Mouse (Mus musculus) hindbrain, embryonic 13.5 days (tissue): ENCODE data around the gene 1700001K19Rik. TPM values are rescaled to one million over a fixed set of nuclear protein-coding genes. Genes with fewer than 3 reads are reported as not detected.
"Not testable (repeated sequence)": the region's sequence is repeated elsewhere in the genome, so short reads cannot be mapped to it uniquely, and the experiment has no call there.

ENCODE experiments used
- ATAC-seq: fragments of 200-750 bp; cut with Nextera tagmentation; 2 replicates; pipeline ENCODE4 v1.8.0; 2017; ENCODE audit warnings: moderate TSS enrichment; ENCODE audit not compliant: low FRiP score
- H3K27ac ChIP-seq: fragments of 300-500 bp; sonication (generic); 2 replicates; pipeline ENCODE4 v1.5.1; 2015; ENCODE audit warnings: inconsistent platforms, mild to moderate bottlenecking, moderate library complexity
- H3K27me3 ChIP-seq: fragments of 300-500 bp; sonication (generic); 2 replicates; pipeline ENCODE4 v1.6.1; 2015; ENCODE audit warnings: mild to moderate bottlenecking, inconsistent platforms
- H3K36me3 ChIP-seq: fragments of 300-500 bp; sonication (generic); 2 replicates; pipeline ENCODE4 v1.6.1; 2015; ENCODE audit warnings: mild to moderate bottlenecking, inconsistent platforms
- H3K4me1 ChIP-seq: fragments of 300-500 bp; sonication (generic); replicated peaks from 2 replicates; pipeline ENCODE4 v1.6.1; 2015; ENCODE audit warnings: inconsistent platforms
- H3K4me2 ChIP-seq: fragments of 300-500 bp; sonication (generic); 2 replicates; pipeline ENCODE4 v1.6.1; 2015; ENCODE audit warnings: inconsistent platforms, mild to moderate bottlenecking, moderate library complexity
- H3K4me3 ChIP-seq: fragments of 300-500 bp; sonication (generic); 2 replicates; pipeline ENCODE4 v1.5.1; 2015; ENCODE audit warnings: mild to moderate bottlenecking, inconsistent platforms
- H3K9ac ChIP-seq: fragments of 300-500 bp; sonication (generic); 2 replicates; pipeline ENCODE4 v1.6.1; 2015; ENCODE audit warnings: mild to moderate bottlenecking, inconsistent platforms
- H3K9me3 ChIP-seq: fragments of 300-500 bp; sonication (generic); 2 replicates; pipeline ENCODE4 v1.6.1; 2016; ENCODE audit warnings: inconsistent platforms
- WGBS: fragments of 180-500 bp; shearing (Covaris S2); methylation state at CpG from one replicate; pipeline ENCODE4 v1.1.7; 2015; 5-methylcytosine and 5-hydroxymethylcytosine counted together
- polyA plus RNA-seq: library from polyadenylated mRNA; unstranded; fragments of >200 nt; fragmentation: Nextera tagmentation; extraction: Ambion mirVana; gene quantifications from 2 replicates; pipeline ENCODE4 v1.2.1, GENCODE M21; 2015

Gene 1700001K19Rik
- polyA plus RNA-seq, 1 experiment from 2014 or later = 0.35 TPM

DNA sequence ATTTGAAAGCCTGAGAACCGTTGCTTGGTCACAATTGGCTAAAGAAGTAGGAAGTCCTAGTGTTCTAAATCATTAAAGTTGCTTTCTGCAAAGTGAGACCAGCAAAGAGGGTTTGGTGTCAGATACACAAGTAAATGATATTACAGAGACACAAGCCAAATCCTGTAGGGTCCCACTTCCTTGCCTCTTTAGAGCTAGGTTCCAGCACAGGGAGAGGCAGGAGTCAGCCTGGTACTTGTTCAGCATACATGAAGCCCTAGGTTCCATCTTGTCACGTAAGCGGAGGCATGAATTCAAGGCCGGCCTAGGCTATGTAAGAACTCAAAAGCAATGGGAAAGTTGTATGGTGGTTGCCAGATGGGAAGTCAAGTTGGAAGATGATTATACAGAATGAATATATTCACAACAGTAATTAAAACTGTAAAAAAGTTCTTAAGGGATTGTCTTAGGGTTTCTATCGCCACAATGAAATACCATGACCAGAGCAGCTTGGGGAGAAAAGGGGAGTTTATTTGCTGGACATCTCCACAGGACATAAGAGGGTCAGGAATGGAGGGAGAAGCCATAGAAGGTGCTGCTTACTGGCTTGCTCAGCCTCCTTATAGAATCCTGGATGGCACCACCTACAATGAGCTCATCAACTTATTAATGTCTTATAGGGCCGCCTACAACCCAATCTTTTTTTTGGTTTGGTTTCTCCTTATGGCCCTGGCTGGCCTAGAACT, 7.7 kb upstream of the 1700001K19Rik start:
- Histone ChIP-seq H3K4me3 (no peak overlapping the region), H3K4me1 (peaks cover 17% of the 10 kb centered on the region), H3K36me3 (peaks cover 74% of the 10 kb centered on the region), H3K27me3 (no peaks in the 10 kb centered on the region), H3K9me3 (no peaks in the 10 kb centered on the region), H3K9ac (no peak overlapping the region), H3K4me2 (no peak overlapping the region), H3K27ac (no peak overlapping the region)
- 84% methylated on average over 6 of the region's 6 CpGs for WGBS
- ATAC-seq = no peak

- not testable (repeated sequence) for ATAC-seq, H3K4me2 ChIP-seq, H3K9me3 ChIP-seq, H3K4me1 ChIP-seq, H3K27me3 ChIP-seq, H3K4me3 ChIP-seq, H3K9ac ChIP-seq, H3K27ac ChIP-seq
- 98% methylated on average over 3 of the region's 3 CpGs for WGBS
- H3K36me3 ChIP-seq = peaks cover 66% of the 10 kb centered on the region
Measured at GRCm38 (mm10) chr12:110688921-110689320, 6.5 kb upstream of the 1700001K19Rik start.

GRCm38 (mm10) chr12:110687894-110688734, 5.7 kb upstream of the 1700001K19Rik start:
- WGBS = 73% methylated on average over 12 of the region's 12 CpGs
- Histone ChIP-seq H3K4me2 (no peak overlapping the region), H3K4me3 (no peak overlapping the region), H3K27ac (no peak overlapping the region), H3K36me3 (peaks cover 60% of the 10 kb centered on the region), H3K9me3 (no peaks in the 10 kb centered on the region), H3K4me1 (peaks cover 3% of the 10 kb centered on the region; the same call in 1 of the 2 replicates), H3K9ac (no peak overlapping the region), H3K27me3 (no peaks in the 10 kb centered on the region)
- peak; percentile 43; the same call in 1 of the 2 replicates for ATAC-seq

DNA sequence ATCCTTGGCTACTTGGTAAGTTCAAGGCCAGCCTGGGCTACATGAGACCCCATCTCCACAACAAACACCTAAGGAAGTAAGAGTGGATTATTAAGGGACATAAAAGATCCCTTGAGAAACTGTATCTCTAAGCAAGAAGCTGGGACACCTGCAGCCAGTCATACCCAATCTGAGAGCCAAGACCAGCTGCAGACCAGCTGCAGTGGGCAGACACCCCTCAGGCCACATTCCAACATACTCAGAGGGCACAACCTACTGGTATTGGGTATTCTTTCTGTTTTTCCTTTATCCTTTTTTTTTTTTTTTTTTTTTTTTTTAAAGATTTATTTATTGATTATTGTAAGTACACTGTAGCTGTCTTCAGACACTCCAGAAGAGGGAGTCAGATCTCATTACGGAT, 1.2 kb upstream of the 1700001K19Rik start:
- peaks cover 4% of the 10 kb centered on the region; the same call in 1 of the 2 replicates for H3K4me1 ChIP-seq
- H3K4me2 ChIP-seq = no peak overlapping the region
- no peak overlapping the region for H3K4me3 ChIP-seq
- H3K27ac ChIP-seq = no peak overlapping the region
- H3K36me3 ChIP-seq = peaks cover 26% of the 10 kb centered on the region
- WGBS = no CpG with 5 or more reads among the region's 1 CpGs
- ATAC-seq = no peak
- no peaks in the 10 kb centered on the region for H3K27me3 ChIP-seq
- H3K9ac ChIP-seq = no peak overlapping the region
- no peaks in the 10 kb centered on the region for H3K9me3 ChIP-seq

DNA sequence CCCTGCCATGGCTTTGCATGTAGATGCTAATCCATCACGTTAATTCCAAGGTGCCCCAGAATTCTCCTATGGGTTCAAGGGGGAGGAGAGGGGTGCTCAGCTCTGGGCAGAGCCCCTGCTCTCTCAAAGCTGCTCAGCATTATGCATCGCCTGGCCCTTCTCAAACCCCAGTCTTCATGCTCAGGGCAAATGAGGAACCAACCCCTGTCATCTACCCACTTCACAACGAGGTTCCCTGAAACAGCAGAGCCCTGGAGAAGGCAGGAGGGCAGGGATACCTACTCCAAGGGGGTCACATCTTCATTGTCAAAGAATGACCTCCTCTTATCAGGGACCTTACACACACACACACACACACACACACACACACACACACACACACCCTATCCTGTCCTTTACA, 541 bp downstream of the 1700001K19Rik start:
- peaks cover 13% of the 10 kb centered on the region for H3K36me3 ChIP-seq
- H3K4me2 ChIP-seq = no peak overlapping the region
- H3K9ac ChIP-seq = no peak overlapping the region
- no peak for ATAC-seq
- no peaks in the 10 kb centered on the region for H3K9me3 ChIP-seq
- WGBS = 69% methylated on average over 3 of the region's 3 CpGs
- H3K27me3 ChIP-seq = no peaks in the 10 kb centered on the region
- no peak overlapping the region for H3K27ac ChIP-seq
- no peak overlapping the region for H3K4me3 ChIP-seq
- H3K4me1 ChIP-seq = peaks cover 4% of the 10 kb centered on the region; the same call in 1 of the 2 replicates

- H3K9ac ChIP-seq = no peak overlapping the region
- no peak overlapping the region for H3K4me3 ChIP-seq
- H3K36me3 ChIP-seq = peaks cover 6% of the 10 kb centered on the region
- H3K4me2 ChIP-seq = no peak overlapping the region
- no peaks in the 10 kb centered on the region for H3K9me3 ChIP-seq
- no peaks in the 10 kb centered on the region for H3K27me3 ChIP-seq
- peaks cover 4% of the 10 kb centered on the region; the same call in 1 of the 2 replicates for H3K4me1 ChIP-seq
- 54% methylated on average over 7 of the region's 7 CpGs for WGBS
- ATAC-seq = no peak
- no peak overlapping the region for H3K27ac ChIP-seq
Measured at GRCm38 (mm10) chr12:110681191-110681590, 1.2 kb downstream of the 1700001K19Rik start.

GRCm38 (mm10) chr12:110674243-110674642, 8.2 kb downstream of the 1700001K19Rik start:
- H3K9ac ChIP-seq = no peak overlapping the region
- no peak overlapping the region for H3K4me3 ChIP-seq
- no peaks in the 10 kb centered on the region for H3K4me1 ChIP-seq
- peaks cover 18% of the 10 kb centered on the region for H3K36me3 ChIP-seq
- no peak overlapping the region for H3K4me2 ChIP-seq
- H3K27ac ChIP-seq = no peak overlapping the region
- ATAC-seq = no peak
- no peaks in the 10 kb centered on the region for H3K9me3 ChIP-seq
- H3K27me3 ChIP-seq = no peaks in the 10 kb centered on the region
- 59% methylated on average over 5 of the region's 5 CpGs for WGBS

- 91% methylated on average over 13 of the region's 13 CpGs for WGBS
- peaks cover 84% of the 10 kb centered on the region for H3K36me3 ChIP-seq
Measured at GRCm38 (mm10) chr12:110667466-110668077, 14.8 kb downstream of the 1700001K19Rik start.

DNA sequence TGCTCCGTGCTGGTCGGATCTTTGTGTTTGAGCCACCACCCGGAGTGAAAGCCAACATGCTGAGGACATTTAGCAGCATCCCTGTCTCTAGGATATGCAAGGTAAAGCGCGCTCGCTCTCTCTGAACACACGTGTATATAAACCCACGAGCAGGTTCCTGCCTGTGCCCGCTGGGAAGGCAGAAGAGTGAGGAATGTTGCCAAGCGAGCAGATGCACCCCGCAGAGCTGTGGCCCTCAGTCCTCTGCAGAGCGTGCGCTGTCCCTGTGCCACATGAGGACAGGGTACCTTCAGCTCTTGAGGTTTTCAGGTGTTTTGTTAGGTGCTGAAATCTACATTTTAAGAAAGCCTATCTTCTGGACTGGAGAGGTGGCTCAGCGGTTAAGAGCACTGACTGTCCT, 20.7 kb downstream of the 1700001K19Rik start:
- Histone ChIP-seq H3K4me2 (no peak overlapping the region), H3K36me3 (peaks cover 98% of the 10 kb centered on the region)
- WGBS = 95% methylated on average over 14 of the region's 14 CpGs

More at GRCm38 (mm10) chr12:110667466-110668077, 14.8 kb downstream of the 1700001K19Rik start:
- Histone ChIP-seq H3K4me3 (no peak overlapping the region), H3K27me3 (no peaks in the 10 kb centered on the region), H3K27ac (no peak overlapping the region), H3K9me3 (no peaks in the 10 kb centered on the region), H3K9ac (no peak overlapping the region), H3K4me2 (no peak overlapping the region), H3K4me1 (no peaks in the 10 kb centered on the region)
- no peak for ATAC-seq

DNA sequence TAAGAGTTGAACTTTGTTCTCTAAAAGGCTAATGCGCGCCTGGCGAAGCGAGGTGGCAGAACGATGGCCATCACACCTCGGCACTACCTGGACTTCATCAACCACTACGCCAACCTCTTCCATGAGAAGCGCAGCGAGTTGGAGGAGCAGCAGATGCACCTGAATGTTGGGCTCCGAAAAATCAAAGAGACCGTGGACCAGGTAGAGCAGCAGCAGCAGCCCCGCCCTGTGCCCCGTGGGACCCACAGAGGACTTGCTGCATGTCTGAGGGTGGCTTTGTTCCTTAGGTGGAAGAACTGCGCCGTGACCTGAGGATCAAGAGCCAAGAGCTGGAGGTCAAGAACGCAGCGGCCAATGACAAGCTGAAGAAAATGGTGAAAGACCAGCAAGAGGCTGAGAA, 31.0 kb downstream of the 1700001K19Rik start:
- H3K27ac ChIP-seq = no peak overlapping the region
- no peak overlapping the region for H3K9ac ChIP-seq
- no peaks in the 10 kb centered on the region for H3K27me3 ChIP-seq
- ATAC-seq = no peak
- no peak overlapping the region for H3K4me2 ChIP-seq
- no peaks in the 10 kb centered on the region for H3K4me1 ChIP-seq
- H3K4me3 ChIP-seq = no peak overlapping the region
- H3K9me3 ChIP-seq = no peaks in the 10 kb centered on the region
- peaks cover 95% of the 10 kb centered on the region for H3K36me3 ChIP-seq
- 97% methylated on average over 17 of the region's 17 CpGs for WGBS

More for the DNA sequence above, 20.7 kb downstream of the 1700001K19Rik start:
- Histone ChIP-seq H3K4me3 (no peak overlapping the region), H3K27me3 (no peaks in the 10 kb centered on the region), H3K9me3 (no peaks in the 10 kb centered on the region), H3K4me1 (no peaks in the 10 kb centered on the region), H3K9ac (no peak overlapping the region), H3K27ac (no peak overlapping the region)
- ATAC-seq = no peak

- ATAC-seq = no peak
- WGBS = 84% methylated on average over 8 of the region's 8 CpGs
Measured at GRCm38 (mm10) chr12:110650241-110650641, 32.2 kb downstream of the 1700001K19Rik start.

DNA sequence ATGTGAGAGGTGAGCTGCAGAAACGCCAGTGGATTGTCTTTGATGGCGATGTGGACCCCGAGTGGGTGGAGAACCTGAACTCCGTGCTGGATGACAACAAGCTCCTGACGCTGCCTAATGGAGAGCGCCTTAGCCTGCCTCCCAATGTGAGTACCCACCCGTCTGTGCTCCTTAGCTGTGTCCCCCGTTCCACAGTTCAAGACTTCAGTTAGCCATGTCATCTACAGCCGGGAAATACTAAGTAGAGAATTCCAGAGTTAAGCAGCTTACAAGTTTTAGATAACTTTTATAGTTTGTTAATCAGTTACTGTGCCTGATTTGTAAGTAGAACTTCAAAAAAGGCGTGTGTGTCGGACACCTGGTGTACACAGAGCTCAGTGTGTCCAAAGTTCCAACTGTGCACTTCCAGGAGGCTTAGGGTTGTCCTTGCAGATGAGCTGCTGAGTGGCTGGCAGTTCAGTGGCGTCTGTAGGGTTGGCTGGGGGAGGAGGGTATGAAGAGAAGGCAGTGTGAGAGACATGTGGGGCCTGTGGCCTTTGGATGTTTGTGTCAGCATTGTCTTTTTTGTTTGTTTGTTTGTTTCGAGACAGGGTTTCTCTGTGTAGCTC, 44.8 kb downstream of the 1700001K19Rik start:
- no peak overlapping the region for H3K4me3 ChIP-seq
- H3K4me1 ChIP-seq = no peaks in the 10 kb centered on the region
- H3K9ac ChIP-seq = no peak overlapping the region
- no peak overlapping the region for H3K4me2 ChIP-seq
- H3K27me3 ChIP-seq = no peaks in the 10 kb centered on the region
- H3K36me3 ChIP-seq = peaks cover 100% of the 10 kb centered on the region
- WGBS = 94% methylated on average over 13 of the region's 13 CpGs
- ATAC-seq = no peak
- H3K9me3 ChIP-seq = no peaks in the 10 kb centered on the region
- no peak overlapping the region for H3K27ac ChIP-seq

More at GRCm38 (mm10) chr12:110650241-110650641, 32.2 kb downstream of the 1700001K19Rik start:
- Histone ChIP-seq H3K4me1 (no peaks in the 10 kb centered on the region), H3K27ac (no peak overlapping the region), H3K9ac (no peak overlapping the region), H3K36me3 (peaks cover 95% of the 10 kb centered on the region), H3K27me3 (no peaks in the 10 kb centered on the region), H3K4me3 (no peak overlapping the region), H3K4me2 (no peak overlapping the region), H3K9me3 (no peaks in the 10 kb centered on the region)
